Mouse (Mus musculus) stomach, embryonic 14.5 days (tissue): ENCODE results near the gene Usp1. TPM values are rescaled to one million over a fixed set of nuclear protein-coding genes. Genes with fewer than 3 reads are reported as not detected.

Source experiments
- ATAC-seq: fragments of 200-750 bp; cut with Nextera tagmentation; 2 replicates; pipeline ENCODE4 v1.8.0; 2017; ENCODE audit warnings: low read depth, moderate TSS enrichment; ENCODE audit not compliant: insufficient number of reproducible peaks, insufficient read depth, low FRiP score
- H3K27ac ChIP-seq: fragments of 300-500 bp; sonication (generic); 2 replicates; pipeline ENCODE4 v1.5.1; 2014; ENCODE audit warnings: mild to moderate bottlenecking, low read length, moderate library complexity, mixed read lengths
- H3K27me3 ChIP-seq: fragments of 300-500 bp; sonication (generic); 2 replicates; pipeline ENCODE4 v1.6.1; 2014; ENCODE audit warnings: low read length, control low read depth, mixed read lengths; ENCODE audit not compliant: control insufficient read depth, insufficient read depth
- H3K36me3 ChIP-seq: fragments of 300-500 bp; sonication (generic); 2 replicates; pipeline ENCODE4 v1.6.1; 2014; ENCODE audit warnings: mild to moderate bottlenecking, control low read depth, low read length, moderate library complexity, mixed read lengths; ENCODE audit not compliant: control insufficient read depth, insufficient read depth
- H3K4me1 ChIP-seq: fragments of 300-500 bp; sonication (generic); 2 replicates; pipeline ENCODE4 v1.6.1; 2014; ENCODE audit warnings: low read length, control low read depth, mixed read lengths; ENCODE audit not compliant: control insufficient read depth, insufficient read depth
- H3K4me2 ChIP-seq: fragments of 300-500 bp; sonication (generic); replicated peaks from 2 replicates; pipeline ENCODE4 v1.6.1; 2014; ENCODE audit warnings: low read depth, low read length, control low read depth
- H3K4me3 ChIP-seq: fragments of 300-500 bp; sonication (generic); 2 replicates; pipeline ENCODE4 v1.5.1; 2014; ENCODE audit warnings: low read depth, low read length, control low read depth
- H3K9ac ChIP-seq: fragments of 300-500 bp; sonication (generic); replicated peaks from 2 replicates; pipeline ENCODE4 v1.6.1; 2014; ENCODE audit warnings: low read depth, mild to moderate bottlenecking, control low read depth, low read length, moderate library complexity, mixed read lengths
- H3K9me3 ChIP-seq: fragments of 300-500 bp; sonication (generic); 2 replicates; pipeline ENCODE4 v1.6.1; 2016; ENCODE audit warnings: low read depth, low read length, control low read depth; ENCODE audit not compliant: control insufficient read depth
- WGBS: fragments of 180-500 bp; shearing (Covaris S2); extraction: QIAGEN DNeasy Blood & Tissue Kit; methylation state at CpG from one replicate; pipeline ENCODE4 v1.1.7; 2014; 5-methylcytosine and 5-hydroxymethylcytosine counted together
- polyA plus RNA-seq: library from polyadenylated mRNA; unstranded; fragments of >200 nt; fragmentation: Nextera tagmentation; extraction: Ambion mirVana; gene quantifications from 2 replicates; pipeline ENCODE4 v1.2.1, GENCODE M21; 2014

Usp1 gene
- polyA plus RNA-seq: 115 and 117 TPM in 2 replicates

DNA sequence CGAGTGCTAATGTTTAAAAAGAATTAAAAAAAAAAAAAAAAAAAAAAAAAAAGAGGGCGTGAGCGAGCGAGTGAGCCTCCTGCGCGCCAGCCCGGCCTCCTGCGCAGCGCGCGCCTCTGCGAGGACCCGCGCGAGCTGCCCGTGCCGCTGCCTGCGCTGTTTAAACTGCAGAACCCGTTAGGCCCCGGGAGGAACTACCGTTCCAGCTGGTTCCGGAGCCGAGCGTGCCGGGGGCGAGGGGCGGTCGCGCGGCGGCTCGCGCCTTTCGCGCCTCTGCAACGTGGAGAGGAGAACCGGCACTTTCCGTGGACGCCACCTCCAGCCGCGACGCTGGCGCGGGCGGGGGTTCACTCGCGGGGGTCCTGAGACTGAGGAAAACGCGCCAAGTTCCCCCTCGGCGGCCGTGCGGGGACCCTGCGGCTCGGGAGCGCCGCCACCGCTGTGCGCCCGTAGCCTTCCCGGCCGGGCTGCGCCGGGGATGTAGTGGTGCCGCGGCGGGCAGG, at the start of gene Usp1:
Gene Usp1, plus strand, starts transcription at position 243 of the 503 bp plus-strand sequence.
- peak within 1 kb of the TSS; percentile 89 for H3K4me2 ChIP-seq
- no peaks in the 10 kb centered on the region for H3K36me3 ChIP-seq
- under 1% methylated on average over 56 of the region's 67 CpGs for WGBS
- H3K9ac ChIP-seq: peak within 1 kb of the TSS; percentile 90
- H3K27ac ChIP-seq: peak within 1 kb of the TSS; percentile 100
- peak within 1 kb of the TSS; percentile 83 for H3K4me3 ChIP-seq
- peak; percentile 42; the same call in 1 of the 2 replicates for ATAC-seq
- no peaks in the 10 kb centered on the region for H3K27me3 ChIP-seq
- peaks cover 6% of the 10 kb centered on the region; the same call in 1 of the 2 replicates for H3K4me1 ChIP-seq
- H3K9me3 ChIP-seq: no peaks in the 10 kb centered on the region

DNA sequence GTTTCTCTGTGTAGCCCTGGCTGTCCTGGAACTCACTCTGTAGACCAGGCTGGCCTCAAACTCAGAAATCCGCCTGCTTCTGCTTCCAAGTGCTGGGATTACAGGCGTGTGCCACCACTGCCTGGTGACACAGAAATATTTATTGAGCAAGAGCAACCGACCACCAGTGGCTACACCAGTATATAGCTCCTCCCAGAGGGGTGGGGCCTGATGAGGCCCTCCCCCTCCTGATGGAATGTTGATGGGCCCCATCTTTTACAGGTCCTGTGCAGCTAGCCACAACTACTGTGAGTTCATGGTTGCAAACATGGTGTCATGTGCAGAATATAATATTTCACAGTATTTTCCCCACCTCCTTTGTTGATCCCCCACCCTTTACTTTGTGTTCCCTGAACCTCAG, 40.9 kb upstream of the Usp1 start:
- Histone ChIP-seq H3K27ac (no peak overlapping the region), H3K4me1 (no peaks in the 10 kb centered on the region), H3K9ac (no peak overlapping the region), H3K9me3 (no peaks in the 10 kb centered on the region), H3K4me3 (no peak overlapping the region), H3K4me2 (no peak overlapping the region), H3K36me3 (no peaks in the 10 kb centered on the region), H3K27me3 (no peaks in the 10 kb centered on the region)
- 74% methylated on average over 3 of the region's 3 CpGs for WGBS
- no peak for ATAC-seq

GRCm38 (mm10) chr4:98886377-98886776, 37.2 kb upstream of the Usp1 start:
- no peaks in the 10 kb centered on the region for H3K4me1 ChIP-seq
- H3K9me3 ChIP-seq: no peaks in the 10 kb centered on the region
- ATAC-seq: no peak
- no peaks in the 10 kb centered on the region for H3K36me3 ChIP-seq
- 81% methylated on average over 4 of the region's 4 CpGs for WGBS
- H3K27ac ChIP-seq: no peak overlapping the region
- H3K4me2 ChIP-seq: no peak overlapping the region
- no peak overlapping the region for H3K9ac ChIP-seq
- H3K27me3 ChIP-seq: no peaks in the 10 kb centered on the region
- H3K4me3 ChIP-seq: no peak overlapping the region

DNA sequence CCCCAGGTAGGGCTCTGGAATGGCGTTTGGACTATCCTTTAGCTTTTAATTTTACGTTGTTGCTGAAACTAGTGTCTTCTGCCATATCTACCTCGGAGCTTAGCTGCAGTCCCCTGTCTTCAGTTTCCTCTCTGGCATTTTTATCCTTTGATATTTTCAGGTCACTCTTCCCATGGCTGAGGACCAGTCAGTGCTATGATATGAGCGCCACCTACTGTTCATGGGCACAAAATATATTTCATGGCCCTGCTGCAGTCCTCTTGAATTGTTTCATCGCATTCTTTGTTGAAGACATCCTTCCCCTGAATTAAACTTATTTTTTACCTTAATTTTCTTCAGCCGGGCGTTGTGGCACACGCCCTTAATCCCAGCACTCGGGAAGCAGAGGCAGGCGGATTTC, 36.5 kb upstream of the Usp1 start:
- Histone ChIP-seq H3K9me3 (no peaks in the 10 kb centered on the region), H3K27me3 (no peaks in the 10 kb centered on the region), H3K4me1 (no peaks in the 10 kb centered on the region), H3K9ac (no peak overlapping the region), H3K4me2 (no peak overlapping the region), H3K27ac (no peak overlapping the region), H3K4me3 (no peak overlapping the region), H3K36me3 (no peaks in the 10 kb centered on the region)
- WGBS: 19% methylated on average over 10 of the region's 10 CpGs
- peak; percentile 77; the same call in 1 of the 2 replicates for ATAC-seq

GRCm38 (mm10) chr4:98910246-98910645, 13.4 kb upstream of the Usp1 start:
- Histone ChIP-seq H3K9ac (no peak overlapping the region), H3K4me3 (no peak overlapping the region), H3K36me3 (no peaks in the 10 kb centered on the region), H3K4me1 (no peaks in the 10 kb centered on the region), H3K4me2 (no peak overlapping the region), H3K27me3 (no peaks in the 10 kb centered on the region), H3K27ac (no peak overlapping the region), H3K9me3 (no peaks in the 10 kb centered on the region)
- ATAC-seq: no peak
- WGBS: 88% methylated on average over 5 of the region's 5 CpGs

GRCm38 (mm10) chr4:98917724-98918123, 5.9 kb upstream of the Usp1 start:
- no peak for ATAC-seq
- no peak overlapping the region for H3K4me2 ChIP-seq

DNA sequence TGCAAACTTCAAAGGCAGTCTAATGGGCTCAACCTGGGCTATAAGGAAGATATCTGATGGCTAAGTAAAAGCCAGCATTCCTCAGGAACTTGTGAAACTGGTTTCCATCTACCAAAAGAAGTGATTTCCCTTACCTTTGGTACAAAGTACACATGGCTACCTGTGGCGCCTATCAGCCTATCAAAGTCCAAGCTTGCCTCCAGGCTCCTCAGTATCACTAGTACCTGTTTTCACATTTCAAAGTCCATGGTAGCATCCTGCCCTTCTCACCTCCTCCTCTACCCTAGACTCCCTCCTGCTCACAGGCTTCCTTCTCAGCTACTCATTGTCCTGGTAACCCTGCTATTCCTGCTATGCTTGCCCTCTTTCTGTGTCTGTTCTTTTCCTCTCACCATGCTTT, 5.4 kb upstream of the Usp1 start:
- WGBS: 77% methylated on average over 1 of the region's 1 CpGs
- H3K4me1 ChIP-seq: no peaks in the 10 kb centered on the region
- no peak overlapping the region for H3K4me3 ChIP-seq
- no peaks in the 10 kb centered on the region for H3K27me3 ChIP-seq
- H3K9me3 ChIP-seq: no peaks in the 10 kb centered on the region
- H3K27ac ChIP-seq: no peak overlapping the region
- no peak overlapping the region for H3K4me2 ChIP-seq
- ATAC-seq: peak; percentile 15; the same call in 1 of the 2 replicates
- no peaks in the 10 kb centered on the region for H3K36me3 ChIP-seq
- no peak overlapping the region for H3K9ac ChIP-seq

More at GRCm38 (mm10) chr4:98917724-98918123, 5.9 kb upstream of the Usp1 start:
- Histone ChIP-seq H3K4me1 (no peaks in the 10 kb centered on the region), H3K4me3 (no peak overlapping the region), H3K27me3 (no peaks in the 10 kb centered on the region), H3K27ac (no peak overlapping the region), H3K9me3 (no peaks in the 10 kb centered on the region), H3K36me3 (no peaks in the 10 kb centered on the region), H3K9ac (no peak overlapping the region)
- WGBS: 72% methylated on average over 2 of the region's 2 CpGs

DNA sequence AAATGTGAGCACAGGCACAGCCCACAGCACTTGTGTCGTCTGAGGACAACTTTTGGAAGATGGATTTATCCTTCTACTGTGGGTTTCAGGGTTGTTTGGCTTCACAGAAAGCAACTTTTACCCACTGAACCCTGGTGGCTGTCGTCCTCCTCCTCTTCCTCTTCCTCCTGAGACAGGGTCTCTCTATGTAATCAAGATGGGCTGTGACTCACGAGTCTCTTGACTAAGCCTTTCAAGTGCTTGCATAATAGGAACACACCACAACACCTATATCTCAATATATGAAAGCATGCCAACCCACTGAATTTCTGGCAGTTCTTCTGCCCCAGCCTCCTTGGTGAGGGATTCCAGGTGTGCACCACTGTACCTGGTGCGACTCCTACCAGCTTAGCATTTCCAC, 2.7 kb upstream of the Usp1 start:
- H3K4me2 ChIP-seq: no peak overlapping the region
- H3K4me1 ChIP-seq: peaks cover 4% of the 10 kb centered on the region; the same call in 1 of the 2 replicates
- H3K36me3 ChIP-seq: no peaks in the 10 kb centered on the region
- 84% methylated on average over 4 of the region's 4 CpGs for WGBS
- H3K4me3 ChIP-seq: no peak overlapping the region
- no peak for ATAC-seq
- H3K27ac ChIP-seq: no peak overlapping the region
- H3K9me3 ChIP-seq: no peaks in the 10 kb centered on the region
- no peak overlapping the region for H3K9ac ChIP-seq
- H3K27me3 ChIP-seq: no peaks in the 10 kb centered on the region

DNA sequence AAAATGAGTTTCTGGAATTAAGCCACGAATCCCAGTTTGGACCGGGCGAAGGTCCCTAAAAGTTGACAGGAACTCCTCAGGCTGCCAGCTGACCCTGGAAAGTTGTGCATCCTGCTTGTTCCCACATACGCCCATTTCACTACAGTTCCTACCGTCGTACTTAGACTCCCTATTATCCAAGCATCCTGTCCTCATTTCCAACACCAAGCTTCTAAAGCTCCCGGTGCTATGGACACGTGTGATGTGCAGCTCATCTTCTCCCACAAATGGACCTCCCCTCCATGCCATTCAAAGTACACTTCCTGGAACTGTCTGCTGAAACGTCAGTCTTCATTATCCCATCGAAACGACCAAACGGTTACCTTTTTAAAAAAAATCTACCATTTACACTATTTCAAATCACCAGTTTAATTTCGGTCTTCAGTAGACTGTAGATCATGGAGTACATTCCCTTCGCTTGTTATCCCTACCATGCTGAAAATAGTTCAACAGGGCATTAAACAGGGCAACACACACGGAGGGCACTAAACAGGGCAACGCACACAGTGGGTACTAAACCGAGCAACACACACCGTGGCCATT, 1.5 kb upstream of the Usp1 start:
- Histone ChIP-seq H3K4me1 (peaks cover 6% of the 10 kb centered on the region; the same call in 1 of the 2 replicates), H3K4me2 (peak overlapping the region; percentile 89), H3K9ac (peak overlapping the region; percentile 90), H3K4me3 (peak overlapping the region; percentile 83), H3K27me3 (no peaks in the 10 kb centered on the region), H3K36me3 (no peaks in the 10 kb centered on the region), H3K9me3 (no peaks in the 10 kb centered on the region), H3K27ac (peak overlapping the region; percentile 98)
- ATAC-seq: no peak
- WGBS: 11% methylated on average over 18 of the region's 18 CpGs
